Mouse (Mus musculus) Muller cell, postnatal 12 days (primary cell): ENCODE data around the gene Smpd4.
A peak's percentile ranks its signal among the peaks of the same experiment; 100 is the strongest.
"Not testable (repeated sequence)": the region's sequence is repeated elsewhere in the genome, so short reads cannot be mapped to it uniquely, and the experiment has no call there.

Experiments used
- DNase-seq: peaks from one replicate; pipeline ENCODE4 v3.0.0-alpha.2; 2015; ENCODE audit errors: inconsistent ontology term

The Smpd4 gene

DNA sequence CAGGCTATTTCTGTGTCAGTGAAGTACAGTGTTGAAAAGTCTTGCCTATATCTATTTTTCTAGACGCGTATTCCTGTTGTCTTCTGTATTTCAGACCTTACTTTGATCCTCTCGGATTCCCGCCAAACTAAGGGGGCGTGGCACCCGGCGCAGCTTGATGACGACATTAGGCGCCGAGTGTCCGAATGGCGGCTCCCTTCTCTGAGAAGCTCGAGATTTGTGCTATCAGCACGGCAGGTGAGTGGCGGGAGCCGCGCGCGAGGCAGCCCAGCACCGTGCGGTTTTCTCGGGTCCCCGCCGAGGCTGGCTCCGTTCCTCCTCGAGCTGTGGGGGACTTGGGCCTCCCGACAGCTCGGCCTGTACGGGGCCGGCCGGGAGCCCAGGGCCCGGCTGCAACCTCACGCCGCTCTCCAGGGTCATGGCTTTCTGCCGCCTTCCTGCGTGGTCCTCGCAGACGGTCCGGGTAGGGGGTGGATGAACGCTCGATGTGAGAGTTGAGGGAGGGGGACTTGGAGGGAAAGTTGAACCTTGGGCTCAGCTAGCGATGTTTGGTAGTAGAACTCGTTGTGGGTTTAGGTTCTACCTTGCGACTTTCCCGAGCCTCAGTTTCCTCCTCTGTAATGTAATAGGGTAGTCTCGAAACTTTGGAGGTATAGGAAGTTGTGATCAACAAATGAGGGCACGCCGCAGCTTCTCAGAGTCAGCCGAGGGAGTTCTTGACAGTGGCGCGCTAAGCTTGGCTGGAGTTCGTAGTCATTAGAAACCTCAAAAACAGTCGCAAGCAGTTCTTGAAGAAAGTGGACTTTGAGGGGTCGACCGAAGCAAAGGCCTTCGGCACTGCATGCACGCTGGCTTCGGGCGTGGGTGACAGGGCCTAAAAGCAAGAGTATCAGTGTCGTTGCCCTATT lies at the start of gene Smpd4:
Smpd4 (plus strand) TSS at position 157 of the 908 bp plus-strand sequence.
- DNase-seq, result peak; percentile 90

DNA sequence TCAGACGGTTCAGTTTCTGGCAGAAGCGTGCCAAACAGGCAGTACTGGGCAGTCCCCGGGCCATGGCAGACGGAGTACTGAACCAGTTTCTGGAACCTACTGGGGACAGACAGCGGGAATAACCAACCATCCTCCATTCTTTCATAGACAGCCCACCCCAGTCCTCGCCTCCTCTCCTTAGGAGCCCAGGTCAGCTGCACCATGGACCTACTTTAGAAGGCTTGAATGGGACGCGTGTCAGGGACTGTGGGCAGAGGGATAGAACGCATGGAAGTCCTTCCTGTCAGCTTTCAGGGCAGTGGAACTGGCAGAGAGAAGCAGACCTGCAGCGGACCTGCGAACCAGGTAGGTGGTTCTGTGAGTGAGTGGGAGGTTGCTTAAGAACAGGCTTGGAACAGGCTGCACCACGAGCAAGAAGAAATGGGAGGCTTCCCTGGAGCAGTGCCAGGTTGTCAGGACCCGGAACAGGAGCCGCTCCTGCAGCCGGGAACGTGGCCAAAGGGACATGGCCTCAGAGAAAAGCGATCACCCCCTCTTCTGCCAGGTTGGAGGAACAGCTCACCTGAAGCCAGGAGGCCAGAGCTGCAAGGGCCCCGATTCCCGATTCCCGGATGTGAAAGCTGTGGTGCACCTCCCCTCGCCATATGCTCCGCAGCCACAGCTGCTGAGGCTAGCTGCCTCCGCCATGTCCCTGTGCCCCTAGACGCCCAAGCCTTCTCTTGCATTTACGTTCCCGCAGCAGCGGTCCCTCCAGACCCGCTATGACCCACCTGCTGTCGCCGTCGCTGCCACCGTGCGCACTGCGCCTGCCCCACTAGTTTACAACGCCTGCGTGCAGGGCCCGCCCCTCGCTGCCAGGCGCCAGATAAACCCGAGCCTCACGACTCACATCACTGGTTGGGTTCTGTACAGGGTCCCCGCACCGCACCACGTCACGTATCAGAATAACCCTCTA lies 43.0 kb upstream of the Smpd4 start:
- DNase-seq, result peak; percentile 44

- no peak for DNase-seq
Observed at GRCm38 (mm10) chr16:17576825-17577215, 42.3 kb upstream of the Smpd4 start.

- DNase-seq, result no peak
Observed at GRCm38 (mm10) chr16:17583064-17583463, 36.1 kb upstream of the Smpd4 start, which contains the start of gene Slc7a4. TSS of gene Slc7a4 (minus strand) at chr16:17583214.

GRCm38 (mm10) chr16:17584555-17584954 lies 34.6 kb upstream of the Smpd4 start:
- no peak for DNase-seq

DNA sequence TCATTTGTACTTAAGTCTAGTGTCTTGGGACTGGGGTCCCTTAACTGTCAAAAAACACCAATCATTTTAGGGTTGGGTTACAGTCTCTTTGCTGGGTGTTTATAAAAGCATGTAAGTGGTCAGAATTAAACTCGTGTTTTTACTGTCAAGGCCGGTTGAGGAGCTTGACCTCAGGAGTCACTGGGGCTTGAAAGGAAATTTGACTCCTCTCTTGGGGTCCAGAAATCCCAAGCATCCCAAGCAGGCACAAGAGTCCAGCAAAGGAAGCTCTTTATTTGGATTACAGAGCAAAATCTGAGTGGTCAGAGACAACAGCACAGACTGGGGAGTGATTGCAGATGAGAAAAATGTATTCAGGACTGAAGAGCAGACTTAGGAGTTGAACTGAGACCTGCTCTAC lies 28.4 kb upstream of the Smpd4 start:
- DNase-seq, result peak; percentile 24

DNA sequence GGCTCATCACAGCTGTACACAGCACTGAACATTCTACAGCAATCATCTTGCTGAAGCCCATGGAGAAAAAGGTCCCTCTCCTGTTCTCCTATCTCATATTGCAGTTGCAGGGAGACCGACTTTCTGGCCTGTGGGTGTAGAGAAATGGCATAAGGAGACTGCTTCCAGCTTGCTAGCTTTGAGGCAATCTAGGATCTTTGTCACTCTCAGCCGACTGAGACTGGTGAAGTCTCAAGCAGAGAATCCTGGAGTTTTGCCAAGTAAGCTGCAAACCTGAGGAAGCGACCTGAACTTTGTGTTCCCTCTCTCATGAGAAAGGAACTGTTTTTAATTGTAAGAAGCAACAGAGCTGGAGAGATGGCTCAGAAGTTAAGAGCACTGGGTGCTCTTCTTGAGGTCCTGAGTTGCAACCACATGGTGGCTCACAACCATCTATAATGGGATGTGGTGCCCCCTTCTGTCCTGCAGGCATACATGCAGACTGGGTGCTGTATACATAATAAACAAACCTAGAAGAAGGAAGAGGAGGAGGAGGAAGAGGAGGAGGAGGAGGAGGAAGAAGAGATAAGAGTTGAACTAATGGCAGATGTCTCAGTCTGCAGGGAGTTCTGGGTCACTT lies 18.1 kb upstream of the Smpd4 start:
- no peak for DNase-seq

DNA sequence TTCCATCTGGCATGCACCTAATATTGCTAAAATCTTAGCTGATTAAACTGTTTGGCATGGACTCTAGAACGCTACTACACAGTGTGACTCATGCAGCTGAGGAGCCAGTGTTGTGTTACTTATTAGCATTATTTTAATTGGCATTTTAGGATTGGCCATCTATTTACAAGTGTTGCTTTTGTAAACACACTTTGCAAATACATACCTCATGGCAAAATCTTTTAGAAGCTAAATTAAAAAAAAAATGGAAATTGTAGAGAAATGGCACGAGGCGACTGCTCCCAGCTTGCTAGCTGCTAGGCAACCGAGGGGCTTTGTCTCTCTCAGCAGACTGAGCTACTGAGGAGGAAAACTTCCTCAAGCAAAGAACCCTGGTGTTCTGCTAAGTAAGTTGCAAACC lies 14.2 kb upstream of the Smpd4 start:
- DNase-seq, result peak; percentile 82

GRCm38 (mm10) chr16:17605684-17606083 lies 13.5 kb upstream of the Smpd4 start:
- no peak for DNase-seq

GRCm38 (mm10) chr16:17611383-17611782 lies 7.8 kb upstream of the Smpd4 start:
- no peak for DNase-seq

DNA sequence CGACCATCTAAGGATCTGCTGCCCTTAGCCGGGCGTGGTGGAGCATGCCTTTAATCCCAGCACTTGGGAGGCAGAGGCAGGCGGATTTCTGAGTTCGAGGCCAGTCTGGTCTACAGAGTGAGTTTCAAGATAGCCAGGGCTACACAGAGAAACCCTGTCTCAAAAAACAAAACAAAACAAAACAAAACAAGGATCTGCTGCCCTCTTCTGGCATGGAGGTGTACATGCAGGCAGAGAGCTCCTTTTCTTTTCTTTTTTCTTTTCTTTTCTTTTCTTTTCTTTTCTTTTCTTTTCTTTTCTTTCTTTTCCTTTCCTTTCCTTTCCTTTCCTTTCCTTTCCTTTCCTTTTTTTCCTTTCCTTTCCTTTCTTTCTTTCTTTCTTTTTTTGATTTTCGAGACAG lies 4.4 kb upstream of the Smpd4 start:
- not testable (repeated sequence) for DNase-seq

GRCm38 (mm10) chr16:17616212-17616611 lies 2.9 kb upstream of the Smpd4 start:
- DNase-seq, result no peak

GRCm38 (mm10) chr16:17617922-17618565 lies 1.1 kb upstream of the Smpd4 start:
- DNase-seq, result no peak

- DNase-seq, result no peak
Observed at GRCm38 (mm10) chr16:17621936-17622335, 2.8 kb downstream of the Smpd4 start.

DNA sequence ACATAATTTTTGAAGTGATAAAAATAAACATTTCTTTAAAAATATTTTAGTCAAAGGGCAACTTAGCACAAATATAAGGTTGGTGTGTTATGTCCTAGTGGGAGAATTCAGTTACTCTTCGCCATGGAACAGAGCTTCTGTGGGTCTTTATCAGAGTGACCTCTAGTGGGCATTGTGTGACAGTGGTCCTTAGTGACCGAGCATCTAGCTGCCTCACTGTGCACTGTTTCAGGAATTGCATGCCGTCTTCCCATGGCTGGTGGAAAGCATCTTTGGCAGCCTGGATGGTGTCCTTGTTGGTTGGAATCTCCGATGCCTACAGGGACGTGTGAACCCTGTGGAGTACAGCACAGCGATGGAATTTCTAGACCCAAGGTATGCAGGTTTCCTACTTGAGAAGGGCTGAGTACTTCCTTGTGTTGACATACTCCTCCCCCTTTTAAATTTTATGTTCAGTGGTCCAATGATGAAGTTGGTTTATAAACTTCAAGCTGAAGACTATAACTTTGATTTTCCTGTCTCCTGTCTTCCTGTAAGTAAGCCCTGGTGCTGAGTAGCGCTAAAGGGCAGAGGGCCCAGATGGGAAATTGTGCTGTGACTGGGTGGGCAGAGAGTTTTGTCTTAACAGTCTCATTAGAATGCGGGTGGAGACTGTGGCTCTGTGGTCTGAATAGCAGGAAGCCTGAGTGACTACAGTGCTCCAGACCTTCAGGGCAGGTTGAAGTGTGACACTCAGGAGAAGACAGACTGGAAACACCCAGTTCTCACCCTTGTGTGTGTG lies 6.5 kb downstream of the Smpd4 start:
- no peak for DNase-seq

GRCm38 (mm10) chr16:17626269-17626555 lies 7.1 kb downstream of the Smpd4 start:
- no peak for DNase-seq

- no peak for DNase-seq
Observed at GRCm38 (mm10) chr16:17632580-17632979, 13.4 kb downstream of the Smpd4 start.

DNA sequence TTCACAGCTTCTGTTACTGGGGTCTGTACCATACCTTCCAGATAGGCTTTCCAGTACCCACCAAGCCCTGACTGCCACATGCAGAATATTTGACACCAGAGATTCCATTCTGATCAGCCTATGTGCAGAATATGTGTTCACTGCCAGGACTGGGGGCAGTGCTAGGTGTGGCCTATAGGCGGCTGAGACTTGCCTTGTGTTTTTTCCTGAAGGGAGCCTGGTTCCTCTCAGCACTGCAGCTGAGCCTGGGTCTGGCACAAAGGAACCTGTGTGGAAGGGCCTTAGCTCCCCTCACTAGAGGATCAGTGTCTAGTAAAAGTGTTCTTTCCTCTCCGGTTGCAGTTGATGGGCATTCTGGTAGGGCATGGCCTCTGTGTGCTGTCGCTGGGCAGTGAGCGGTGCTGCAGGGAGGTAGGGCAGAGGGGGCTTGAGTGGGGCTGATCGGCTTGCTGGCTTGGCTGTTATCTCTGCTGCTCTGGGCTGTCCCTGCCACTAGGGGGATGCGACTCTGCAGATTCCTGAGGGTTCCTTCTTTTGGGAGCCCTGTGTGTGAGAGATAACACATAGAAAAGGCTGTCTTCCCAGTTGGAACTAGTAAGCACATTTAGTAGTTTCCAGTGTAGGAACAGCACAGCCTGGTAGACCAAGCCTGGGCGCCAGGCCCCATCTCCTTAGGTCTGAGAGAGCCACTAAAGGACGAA lies 14.5 kb downstream of the Smpd4 start:
- DNase-seq, result no peak

- DNase-seq, result no peak
Observed at GRCm38 (mm10) chr16:17636904-17637303, 17.8 kb downstream of the Smpd4 start.

DNA sequence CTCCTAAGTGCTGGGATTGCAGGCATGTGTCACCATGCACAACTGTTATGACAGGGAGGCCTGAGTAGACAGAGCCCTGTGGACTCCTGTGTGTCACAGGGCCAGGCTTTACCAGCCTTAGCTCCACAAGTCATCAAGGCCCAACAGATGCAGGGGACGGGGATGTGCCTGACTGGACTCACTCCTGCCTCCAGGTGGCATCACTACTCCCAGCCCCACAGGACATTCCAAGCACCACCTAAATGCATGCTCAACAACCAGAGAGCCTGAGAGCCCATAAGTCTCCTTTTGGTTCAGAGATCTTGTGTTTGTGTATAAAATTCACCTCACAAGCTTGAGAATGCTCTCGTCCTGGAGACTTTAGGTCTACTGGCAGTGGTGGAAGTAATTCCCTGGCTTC lies 18.5 kb downstream of the Smpd4 start:
- no peak for DNase-seq
